Mouse (Mus musculus) embryo, embryonic 10 days (tissue): Measurements from ENCODE around the gene Hibadh.

Experiments used
- DNase-seq: peaks from one replicate; pipeline ENCODE4 v3.0.0-alpha.2; 2015; ENCODE audit warnings: low spot score

Gene Hibadh

GRCm38 (mm10) chr6:52638471-52639185 is 1.6 kb downstream of the Hibadh start:
- no peak for DNase-seq

DNA sequence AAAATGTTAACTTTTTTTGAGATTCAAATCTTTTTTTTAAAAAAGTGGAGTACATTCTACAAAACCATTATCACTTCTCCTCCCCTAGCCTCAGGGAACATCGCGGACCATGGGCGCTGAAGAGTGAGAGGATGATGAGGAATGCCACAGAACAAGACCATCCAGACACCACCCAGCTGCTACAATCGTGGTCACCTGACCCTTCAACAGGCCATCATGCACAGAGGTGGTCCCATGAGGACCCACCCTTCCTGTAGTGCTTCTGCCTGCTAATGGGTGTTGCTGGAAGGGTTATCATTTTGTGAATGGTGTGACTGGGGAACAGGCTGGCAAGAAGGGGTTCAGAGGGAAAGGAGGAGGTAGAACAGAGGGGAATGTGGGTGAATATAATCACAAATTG is 2.9 kb downstream of the Hibadh start:
- DNase-seq: no peak

DNA sequence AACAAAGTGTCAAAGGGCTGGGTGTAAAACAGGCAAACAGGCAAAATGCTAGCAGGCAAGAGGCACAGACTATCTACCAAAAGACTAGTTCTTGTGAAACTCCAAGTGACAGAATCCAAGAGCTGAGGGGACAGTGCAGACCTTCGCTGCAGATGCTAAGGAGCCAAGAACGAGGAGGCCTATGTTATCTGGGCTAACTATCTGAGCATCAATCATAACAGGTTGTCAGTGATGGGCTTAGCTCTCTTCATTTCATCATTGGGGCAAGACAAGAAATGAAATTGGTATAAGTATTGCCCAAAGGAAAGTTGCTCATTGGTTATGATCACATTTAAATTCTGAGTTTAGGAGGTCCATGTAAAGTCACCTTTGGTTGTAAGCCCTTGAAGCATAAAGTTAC is 4.8 kb downstream of the Hibadh start:
- no peak for DNase-seq

DNA sequence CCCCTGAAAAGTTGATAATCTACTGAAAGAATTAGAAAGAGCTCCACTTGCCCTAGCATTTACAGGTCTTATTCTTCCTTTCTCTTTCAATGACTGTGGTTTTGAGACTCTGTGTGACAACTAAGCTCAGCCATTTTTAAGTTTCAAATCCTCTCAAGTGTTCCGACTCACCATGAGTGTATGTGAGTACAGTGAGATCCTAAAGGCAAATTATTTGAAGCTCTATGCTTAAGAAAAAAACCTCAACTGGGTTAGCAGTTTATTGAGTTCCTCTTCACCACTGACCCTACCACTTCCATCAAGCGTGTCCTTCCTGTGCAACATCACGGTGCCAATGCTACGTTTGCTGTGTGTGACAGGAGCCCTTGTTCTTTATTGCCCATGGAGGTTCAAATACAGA is 9.6 kb downstream of the Hibadh start:
- DNase-seq: no peak

GRCm38 (mm10) chr6:52629180-52629579 is 11.0 kb downstream of the Hibadh start:
- no peak for DNase-seq

DNA sequence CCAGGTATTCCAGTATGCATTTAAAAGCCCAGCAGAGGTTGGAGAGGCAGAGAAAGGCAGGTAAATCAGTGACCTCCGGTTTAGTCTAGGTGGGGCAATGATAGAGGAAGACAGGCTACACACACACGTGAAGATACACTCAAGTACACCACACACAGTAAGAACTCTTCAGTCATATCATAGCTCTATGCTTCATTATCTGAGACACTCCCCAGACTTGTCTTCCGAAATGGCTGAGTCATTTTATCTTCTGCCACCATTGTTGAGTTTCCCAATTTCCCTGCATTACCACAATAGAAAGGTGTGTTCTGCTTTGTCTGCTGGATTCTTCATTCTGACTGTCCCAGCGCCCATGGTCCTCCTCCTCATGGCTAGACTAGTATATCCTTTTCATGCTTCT is 13.5 kb downstream of the Hibadh start:
- no peak for DNase-seq

- no peak for DNase-seq
Observed at GRCm38 (mm10) chr6:52623741-52624140, 16.4 kb downstream of the Hibadh start.

DNA sequence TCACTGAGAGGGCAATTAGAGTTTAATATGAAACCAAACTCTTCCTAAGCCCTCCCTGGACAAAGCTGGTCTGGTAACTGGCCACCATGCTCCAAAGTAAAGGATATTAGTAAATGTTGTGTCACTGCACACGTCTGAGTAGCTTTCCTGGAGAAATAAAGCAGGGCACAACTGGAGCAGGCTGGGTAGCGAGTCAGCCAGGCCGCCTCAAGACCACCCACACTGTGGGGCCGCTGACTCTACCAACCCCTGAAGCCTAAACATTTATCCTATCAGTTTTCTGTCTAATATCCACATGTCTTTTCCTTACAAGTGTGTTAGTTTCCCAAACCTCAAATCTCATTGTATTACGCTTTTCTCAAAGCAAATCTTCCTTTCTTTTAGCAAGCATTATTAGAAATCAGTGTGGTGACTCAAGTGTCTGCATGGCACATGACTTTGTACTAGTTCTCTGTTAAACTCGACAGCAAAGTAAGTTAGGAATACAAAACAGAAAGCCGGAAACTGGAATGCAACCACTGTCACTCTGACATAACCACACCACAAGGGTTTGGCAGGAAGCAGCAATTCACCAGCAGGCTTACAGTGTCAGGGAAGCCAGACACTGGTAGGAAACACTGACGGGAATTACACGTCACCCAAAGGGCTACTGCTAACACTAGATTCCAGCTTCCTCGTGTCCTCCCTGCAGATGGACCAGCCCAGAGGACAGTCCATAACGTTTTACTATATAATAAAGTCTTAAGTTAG is 18.3 kb downstream of the Hibadh start:
- DNase-seq: no peak

- no peak for DNase-seq
Observed at GRCm38 (mm10) chr6:52620090-52620489, 20.1 kb downstream of the Hibadh start.

- DNase-seq: no peak
Observed at GRCm38 (mm10) chr6:52609626-52610352, 30.4 kb downstream of the Hibadh start.

DNA sequence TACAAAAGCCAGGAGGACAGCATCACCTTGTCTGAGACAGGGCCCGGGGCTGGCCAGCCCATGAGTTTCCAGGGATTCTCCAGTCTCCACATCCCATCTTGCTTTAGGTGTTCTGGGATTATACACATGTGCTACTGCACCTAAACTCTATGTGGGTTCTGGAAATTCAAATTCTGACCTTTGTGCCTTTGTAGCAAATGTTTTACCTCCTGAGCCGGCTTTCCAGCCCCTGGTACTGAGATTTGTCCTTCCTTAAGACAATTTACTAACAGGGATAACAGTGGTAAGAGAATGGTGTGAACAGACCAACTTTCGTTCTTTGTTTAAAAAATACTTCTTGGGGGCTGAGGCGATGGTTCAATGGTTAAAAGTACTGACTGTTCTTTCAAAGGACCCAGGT is 32.1 kb downstream of the Hibadh start:
- DNase-seq: no peak

DNA sequence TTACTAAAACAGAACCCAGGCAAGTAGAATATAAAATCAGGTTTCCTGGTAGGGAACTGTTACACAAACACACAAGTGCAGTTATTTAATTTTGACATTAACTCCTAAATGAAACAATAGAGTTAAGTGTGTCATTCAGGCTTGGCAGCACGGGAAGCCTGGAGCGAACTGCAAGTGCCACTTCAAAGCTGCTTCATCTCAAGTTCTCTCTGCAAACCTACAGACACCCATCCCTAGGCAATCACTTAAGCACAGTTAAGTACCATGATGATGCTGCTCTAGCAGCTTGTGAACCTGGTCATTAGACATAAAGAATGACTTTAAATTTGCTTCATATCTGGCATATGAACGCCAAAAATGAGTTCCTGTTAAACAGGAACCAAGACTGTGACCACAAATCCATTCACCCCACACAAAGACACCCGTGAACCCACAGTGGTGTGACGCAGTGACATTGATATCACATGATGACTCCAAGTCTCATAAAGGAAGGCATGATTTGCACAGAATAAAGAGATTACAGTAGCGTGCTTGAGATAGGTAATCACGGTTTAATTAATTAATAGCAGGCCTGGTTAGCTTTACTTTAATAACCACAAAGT is 33.3 kb downstream of the Hibadh start:
- no peak for DNase-seq

GRCm38 (mm10) chr6:52601706-52602642 is 38.2 kb downstream of the Hibadh start:
- no peak for DNase-seq

GRCm38 (mm10) chr6:52601117-52601516 is 39.1 kb downstream of the Hibadh start:
- DNase-seq: peak; percentile 71

GRCm38 (mm10) chr6:52594752-52595151 is 45.4 kb downstream of the Hibadh start:
- DNase-seq: no peak

- no peak for DNase-seq
Observed at GRCm38 (mm10) chr6:52586564-52586963, 53.6 kb downstream of the Hibadh start.

DNA sequence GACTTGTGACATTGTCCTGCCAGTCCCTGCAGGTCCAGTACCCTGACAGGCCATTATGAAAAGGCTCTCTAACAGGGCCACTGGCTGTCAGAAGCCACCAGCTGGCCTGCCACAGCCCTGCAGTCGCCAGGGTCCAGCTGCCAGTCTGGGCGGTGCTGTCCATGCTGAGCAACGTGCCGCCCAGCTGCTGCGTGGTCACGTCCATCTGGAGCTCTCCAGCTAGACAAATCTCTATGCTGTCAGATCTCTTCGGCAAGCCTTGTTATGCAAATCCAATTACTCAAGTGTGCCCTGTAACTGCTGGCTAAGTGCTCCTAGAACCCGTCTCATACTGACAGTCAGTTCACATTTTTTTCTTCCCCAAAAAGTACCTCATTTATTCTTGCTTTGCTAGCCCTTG is 55.8 kb downstream of the Hibadh start:
- peak; percentile 76 for DNase-seq

- no peak for DNase-seq
Observed at GRCm38 (mm10) chr6:52581081-52581480, 59.1 kb downstream of the Hibadh start.

GRCm38 (mm10) chr6:52578322-52578721 is 61.9 kb downstream of the Hibadh start:
- DNase-seq: no peak

DNA sequence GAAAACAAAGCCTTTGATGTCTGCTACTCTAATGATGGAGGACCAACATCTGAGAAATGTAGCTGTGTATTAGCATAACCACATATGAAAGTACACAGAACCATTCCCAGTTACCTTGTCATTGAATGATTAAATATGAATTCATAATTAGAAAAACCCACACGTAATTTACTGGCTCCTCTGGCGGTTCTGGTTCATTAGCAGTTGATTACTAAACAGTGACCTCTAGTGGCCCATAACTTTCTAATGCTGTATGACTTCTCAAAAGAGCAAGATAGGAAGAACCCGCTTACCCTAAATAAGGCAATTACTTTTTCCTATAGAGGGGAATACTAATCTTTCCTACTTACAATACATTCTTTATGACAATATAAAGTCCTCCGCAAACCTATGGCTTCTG is 62.9 kb downstream of the Hibadh start:
- peak; percentile 55 for DNase-seq

DNA sequence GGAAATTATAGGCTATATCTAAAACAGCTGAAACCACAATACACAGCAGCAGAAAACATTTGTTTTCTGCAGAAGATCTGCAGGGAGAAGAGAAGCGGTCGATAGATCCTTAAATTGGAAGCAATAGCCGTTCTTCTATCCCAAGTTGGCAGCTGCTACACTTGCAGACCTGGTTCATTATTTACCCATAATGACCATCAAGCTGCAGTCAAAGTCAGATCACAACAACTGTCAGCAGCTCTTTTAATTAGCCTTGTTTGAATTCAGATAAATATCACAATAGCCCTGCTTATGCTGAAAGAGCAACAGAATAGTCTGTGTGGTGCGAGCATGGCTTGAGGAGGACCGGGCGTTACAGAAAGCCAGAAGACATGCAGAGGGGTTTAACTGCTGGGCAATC is 71.5 kb downstream of the Hibadh start:
- no peak for DNase-seq
